8 mouse cellular contexts compared by ENCODE assay signal in genomic region chr8:64206411-64206861, GRCm38 (mm10). TPM values are rescaled to one million over a fixed set of nuclear protein-coding genes. Genes with fewer than 3 reads are reported as not detected.
DNase-seq lines count a peak whose midpoint lies in the region; ATAC-seq lines count a peak whose summit lies in the region.

No protein-coding gene starts in this region.

- H3K4me2 ChIP-seq in liver, embryonic 11.5 days, result peak overlapping the region; percentile 89

- H3K27me3 ChIP-seq in liver, embryonic 11.5 days (replicated peaks; ENCODE audit: control insufficient read depth, insufficient read depth, low read length), result peaks cover 29% of the 10 kb centered on the region

- no peak overlapping the region for H3K27ac ChIP-seq in liver, embryonic 11.5 days (ENCODE audit: low read depth, low read length)

- H3K36me3 ChIP-seq in liver, embryonic 11.5 days (ENCODE audit: control insufficient read depth, insufficient read depth, low read length), result no peaks in the 10 kb centered on the region

- H3K9ac ChIP-seq in liver, embryonic 11.5 days (ENCODE audit: low read depth, low read length), result no peak overlapping the region

- WGBS in liver, embryonic 11.5 days, result under 1% methylated on average over 12 of the region's 12 CpGs

- peak; percentile 50; the same call in 1 of the 2 replicates for ATAC-seq in granulocyte monocyte progenitor cell, adult 5-6 weeks (replicated peaks; ENCODE audit: poor library complexity, severe bottlenecking)
- no peak for ATAC-seq in liver, embryonic 11.5 days (replicated peaks; ENCODE audit: low FRiP score)

- peak; percentile 7 to 16 for DNase-seq in left cerebral cortex, adult 18-20 months (ENCODE audit: low spot score in 2 of 2)
- no peak for DNase-seq in left cerebral cortex, adult 11 months (ENCODE audit: low spot score)
- DNase-seq in embryo, embryonic 11 days, result peak; percentile 73
- DNase-seq in kidney, adult 11 months, result peak; percentile 41
- DNase-seq in liver, embryonic 11.5 days (ENCODE audit: low spot score), result peak; percentile 42
- peak; percentile 42 for DNase-seq in neural tube, embryonic 10.5 days (ENCODE audit: extremely low spot score, low spot score)
- no peak for DNase-seq in c-Kit-positive CD71-positive TER-119-positive erythroid progenitor cells, embryonic 14.5 days (ENCODE audit: low spot score)

- H3K9me3 ChIP-seq in liver, embryonic 11.5 days (ENCODE audit: control insufficient read depth, low read length), result no peaks in the 10 kb centered on the region

- H3K4me1 ChIP-seq in liver, embryonic 11.5 days (replicated peaks; ENCODE audit: control insufficient read depth, insufficient read depth, low read length), result no peaks in the 10 kb centered on the region

- H3K4me3 ChIP-seq in liver, embryonic 11.5 days (ENCODE audit: low read depth, low read length), result peak overlapping the region; percentile 58

RNA-seq across cellular contexts. Expression of gene Tll1, which starts 0.4 kb away (rescaled TPM):
- total RNA-seq in left cerebral cortex, adult 18-20 months (2021), result 1 to 10 TPM; 1.8 to 3.0 TPM
- total RNA-seq in granulocyte monocyte progenitor cell, adult 5-6 weeks (2014; fragmentation: Nextera tagmentation), result not detected in 2 replicates
- total RNA-seq in granulocyte monocyte progenitor cell, adult 5-6 weeks (2017), result not detected in 2 replicates
- polyA plus RNA-seq in liver, embryonic 11.5 days (2014; fragmentation: Nextera tagmentation; extraction: Ambion mirVana), result 0.70 and 0.77 TPM in 2 replicates

Comparison
In these comparisons a context has a peak if more than half of its experiments do, and no peak if none do; other contexts are left out.
1. DNase-seq: peak in left cerebral cortex, adult 18-20 months (2 of 2), embryo, embryonic 11 days (single experiment), kidney, adult 11 months (single experiment), liver, embryonic 11.5 days (single experiment) and neural tube, embryonic 10.5 days (single experiment); none in left cerebral cortex, adult 11 months (single experiment) and c-Kit-positive CD71-positive TER-119-positive erythroid progenitor cells, embryonic 14.5 days (single experiment).